Mouse (Mus musculus): ENCODE measurements around the gene Trpv4. TPM values are rescaled to one million over a fixed set of nuclear protein-coding genes. Genes with fewer than 3 reads are reported as not detected.

Gene Trpv4
- polyA plus RNA-seq, 1 experiment: 4.2 TPM

DNA sequence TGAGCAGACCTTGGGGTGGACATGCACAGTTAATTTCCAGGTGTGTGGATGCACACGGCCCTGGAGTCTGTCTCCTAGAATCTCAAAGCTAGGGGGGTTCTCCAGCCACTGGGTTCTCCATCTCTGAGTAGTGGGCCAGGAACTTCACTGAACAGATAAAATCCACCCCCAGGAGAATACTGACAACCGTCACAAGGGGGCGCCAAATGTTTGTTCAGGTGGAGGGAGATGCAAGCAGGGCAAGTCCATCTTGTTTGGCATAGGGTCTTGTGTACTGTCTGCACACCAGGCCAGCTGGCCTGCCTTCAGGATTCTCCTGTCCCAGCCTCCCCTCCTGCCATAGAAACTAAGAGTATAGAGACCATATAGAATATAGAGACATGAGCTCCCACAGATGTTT, 32.6 kb downstream of the Trpv4 start:
- peak in 1 of 2 experiments; percentile 61 for DNase-seq (ENCODE audit: low read depth in 1 of 2, low spot score in 2 of 2)
- Histone ChIP-seq H3K27me3 (ENCODE audit: control insufficient read depth, insufficient read depth, low read length) (no peaks in the 10 kb centered on the region), H3K27ac (ENCODE audit: insufficient read depth, low read length) (no peak overlapping the region), H3K4me3 (ENCODE audit: extremely low read depth, insufficient read depth, insufficient read length) (no peak overlapping the region), H3K36me3 (ENCODE audit: control insufficient read depth, insufficient read depth, low read length) (no peaks in the 10 kb centered on the region), H3K4me1 (ENCODE audit: control insufficient read depth, insufficient read depth, insufficient read length) (no peaks in the 10 kb centered on the region)
- TF ChIP-seq POLR2A (IDR thresholded peaks at IDR 0.05; ENCODE audit: low read depth, low read length): no peak
- peak; percentile 47; the same call in 1 of the 2 replicates for TF ChIP-seq CTCF (IDR thresholded peaks at IDR 0.05; ENCODE audit: extremely low read depth, insufficient read depth, insufficient read length, insufficient replicate concordance)
- 21% methylated on average over 3 of the region's 3 CpGs for WGBS

DNA sequence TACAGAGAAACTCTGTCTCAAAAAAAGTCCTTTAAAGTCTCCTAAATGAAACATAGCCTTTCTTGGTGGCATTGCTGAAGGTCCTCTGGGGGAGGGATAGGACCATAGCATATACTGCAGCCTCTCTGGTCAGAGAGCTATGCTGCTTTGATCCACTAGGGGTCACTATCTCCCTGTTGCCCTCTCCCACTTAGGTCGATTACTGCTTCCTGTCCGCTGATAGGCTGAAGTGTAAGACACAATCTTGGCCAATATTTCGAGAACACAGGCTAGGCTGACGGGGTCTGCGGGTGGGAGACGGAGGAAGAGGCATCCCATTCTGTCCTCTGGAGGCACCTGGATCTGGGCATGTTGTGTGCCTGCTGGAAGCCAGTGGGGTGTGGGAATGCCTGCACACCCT, 37.9 kb downstream of the Trpv4 start:
- H3K4me1 ChIP-seq (ENCODE audit: control insufficient read depth, insufficient read depth, insufficient read length): no peaks in the 10 kb centered on the region
- 35% methylated on average over 6 of the region's 6 CpGs for WGBS
- H3K4me3 ChIP-seq (ENCODE audit: extremely low read depth, insufficient read depth, insufficient read length): no peak overlapping the region
- H3K27ac ChIP-seq (ENCODE audit: insufficient read depth, low read length): no peak overlapping the region
- H3K27me3 ChIP-seq (ENCODE audit: control insufficient read depth, insufficient read depth, low read length): no peaks in the 10 kb centered on the region
- peak in 1 of 2 experiments; percentile 38 for DNase-seq (ENCODE audit: low read depth in 1 of 2, low spot score in 2 of 2)
- no peak for TF ChIP-seq POLR2A (IDR thresholded peaks at IDR 0.05; ENCODE audit: low read depth, low read length)
- TF ChIP-seq CTCF (IDR thresholded peaks at IDR 0.05; ENCODE audit: extremely low read depth, insufficient read depth, insufficient read length, insufficient replicate concordance): peak; percentile 65; the same call in 1 of the 2 replicates
- no peaks in the 10 kb centered on the region for H3K36me3 ChIP-seq (ENCODE audit: control insufficient read depth, insufficient read depth, low read length)

GRCm38 (mm10) chr5:114618851-114619250, 39.4 kb downstream of the Trpv4 start:
- peak in 1 of 2 experiments; percentile 68 for DNase-seq (ENCODE audit: low read depth in 1 of 2, low spot score in 2 of 2)
- 24% methylated on average over 8 of the region's 8 CpGs for WGBS
- TF ChIP-seq POLR2A (IDR thresholded peaks at IDR 0.05; ENCODE audit: low read depth, low read length) (no peak), CTCF (IDR thresholded peaks at IDR 0.05; ENCODE audit: extremely low read depth, insufficient read depth, insufficient read length, insufficient replicate concordance) (peak; percentile 70; the same call in 1 of the 2 replicates)

DNA sequence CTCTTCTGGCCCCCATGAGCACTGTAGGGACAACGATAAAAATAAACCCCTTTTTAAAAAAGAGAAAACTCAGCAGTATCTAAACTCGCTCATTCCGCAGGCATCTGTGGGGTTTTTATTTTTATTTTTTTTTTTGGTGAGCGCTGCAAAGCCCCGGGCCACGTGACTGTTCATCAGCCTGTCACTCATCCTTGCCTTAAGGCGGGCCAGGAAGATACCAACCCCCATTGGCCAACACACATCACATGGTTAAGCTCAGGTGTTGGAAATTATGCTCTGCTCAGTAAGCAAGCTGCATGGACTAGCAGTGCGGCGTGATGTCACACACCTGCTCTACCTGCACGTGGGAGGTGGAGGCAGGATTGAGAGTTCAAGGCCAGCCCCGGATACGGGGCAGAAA, 40.4 kb downstream of the Trpv4 start:
- Histone ChIP-seq H3K36me3 (ENCODE audit: control insufficient read depth, insufficient read depth, low read length) (no peaks in the 10 kb centered on the region), H3K27me3 (ENCODE audit: control insufficient read depth, insufficient read depth, low read length) (no peaks in the 10 kb centered on the region), H3K27ac (ENCODE audit: insufficient read depth, low read length) (no peak overlapping the region), H3K4me1 (ENCODE audit: control insufficient read depth, insufficient read depth, insufficient read length) (no peaks in the 10 kb centered on the region), H3K4me3 (ENCODE audit: extremely low read depth, insufficient read depth, insufficient read length) (no peak overlapping the region)
- 74% methylated on average over 12 of the region's 12 CpGs for WGBS
- DNase-seq (ENCODE audit: low read depth in 1 of 2, low spot score in 2 of 2): no peak
- no peak for TF ChIP-seq POLR2A (IDR thresholded peaks at IDR 0.05; ENCODE audit: low read depth, low read length)
- no peak for TF ChIP-seq CTCF (IDR thresholded peaks at IDR 0.05; ENCODE audit: extremely low read depth, insufficient read depth, insufficient read length, insufficient replicate concordance)

More at GRCm38 (mm10) chr5:114618851-114619250, 39.4 kb downstream of the Trpv4 start:
- no peak overlapping the region for H3K4me3 ChIP-seq (ENCODE audit: extremely low read depth, insufficient read depth, insufficient read length)
- no peaks in the 10 kb centered on the region for H3K4me1 ChIP-seq (ENCODE audit: control insufficient read depth, insufficient read depth, insufficient read length)
- no peaks in the 10 kb centered on the region for H3K27me3 ChIP-seq (ENCODE audit: control insufficient read depth, insufficient read depth, low read length)
- no peak overlapping the region for H3K27ac ChIP-seq (ENCODE audit: insufficient read depth, low read length)
- no peaks in the 10 kb centered on the region for H3K36me3 ChIP-seq (ENCODE audit: control insufficient read depth, insufficient read depth, low read length)

- no peak for DNase-seq (ENCODE audit: low read depth in 1 of 2, low spot score in 2 of 2)
- Histone ChIP-seq H3K36me3 (ENCODE audit: control insufficient read depth, insufficient read depth, low read length) (no peaks in the 10 kb centered on the region), H3K4me1 (ENCODE audit: control insufficient read depth, insufficient read depth, insufficient read length) (no peaks in the 10 kb centered on the region), H3K4me3 (ENCODE audit: extremely low read depth, insufficient read depth, insufficient read length) (no peak overlapping the region), H3K27ac (ENCODE audit: insufficient read depth, low read length) (no peak overlapping the region), H3K27me3 (ENCODE audit: control insufficient read depth, insufficient read depth, low read length) (no peaks in the 10 kb centered on the region)
- TF ChIP-seq CTCF (IDR thresholded peaks at IDR 0.05; ENCODE audit: extremely low read depth, insufficient read depth, insufficient read length, insufficient replicate concordance) (no peak), POLR2A (IDR thresholded peaks at IDR 0.05; ENCODE audit: low read depth, low read length) (no peak)
- 86% methylated on average over 11 of the region's 11 CpGs for WGBS
Observed at GRCm38 (mm10) chr5:114616336-114617061, 41.7 kb downstream of the Trpv4 start.

DNA sequence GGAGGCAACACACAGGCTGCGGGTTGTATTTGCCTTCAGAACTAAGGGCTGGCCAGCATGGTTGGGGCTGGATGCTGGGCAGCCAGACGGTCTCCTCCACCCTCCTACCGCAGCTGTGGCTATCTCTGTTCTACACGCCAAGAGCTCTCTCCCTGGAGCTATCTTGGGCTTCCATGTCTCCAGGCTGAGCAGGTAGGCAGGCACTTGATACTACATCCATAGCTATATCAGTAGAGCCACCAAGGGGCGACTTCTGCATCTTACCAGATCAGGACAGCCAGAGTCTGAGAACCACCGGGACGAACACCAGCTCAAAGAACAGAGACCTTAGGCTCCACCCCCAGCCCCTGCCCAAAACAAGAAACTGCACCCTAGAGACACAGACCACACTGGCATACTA, 43.4 kb downstream of the Trpv4 start:
- Histone ChIP-seq H3K36me3 (ENCODE audit: control insufficient read depth, insufficient read depth, low read length) (peaks cover 2% of the 10 kb centered on the region; the same call in 1 of the 2 replicates), H3K4me3 (ENCODE audit: extremely low read depth, insufficient read depth, insufficient read length) (no peak overlapping the region), H3K27me3 (ENCODE audit: control insufficient read depth, insufficient read depth, low read length) (no peaks in the 10 kb centered on the region), H3K27ac (ENCODE audit: insufficient read depth, low read length) (no peak overlapping the region), H3K4me1 (ENCODE audit: control insufficient read depth, insufficient read depth, insufficient read length) (no peaks in the 10 kb centered on the region)
- WGBS: 67% methylated on average over 7 of the region's 7 CpGs
- no peak for TF ChIP-seq CTCF (IDR thresholded peaks at IDR 0.05; ENCODE audit: extremely low read depth, insufficient read depth, insufficient read length, insufficient replicate concordance)
- TF ChIP-seq POLR2A (IDR thresholded peaks at IDR 0.05; ENCODE audit: low read depth, low read length): no peak
- no peak for DNase-seq (ENCODE audit: low read depth in 1 of 2, low spot score in 2 of 2)

All from spleen, adult 2 months (tissue).